Mouse (Mus musculus) small intestine, adult 2 months (tissue): Measurements from ENCODE around the gene Prkg2. TPM values are rescaled to one million over a fixed set of nuclear protein-coding genes. Genes with fewer than 3 reads are reported as not detected.

Source experiments
- H3K27ac ChIP-seq: fragments of 200-500 bp; 2 replicates; pipeline ENCODE4 v1.5.1; 2012; ENCODE audit warnings: low read depth, low read length, control low read depth, inconsistent platforms; ENCODE audit not compliant: insufficient read depth
- H3K27me3 ChIP-seq: fragments of 200-500 bp; 2 replicates; pipeline ENCODE4 v1.6.1; 2012; ENCODE audit warnings: mild to moderate bottlenecking, moderate library complexity, low read length, inconsistent platforms; ENCODE audit not compliant: control insufficient read depth, insufficient read depth
- H3K36me3 ChIP-seq: fragments of 200-500 bp; 2 replicates; pipeline ENCODE4 v1.6.1; 2012; ENCODE audit warnings: mild to moderate bottlenecking, low read length, control low read depth, inconsistent platforms; ENCODE audit not compliant: control insufficient read depth, insufficient read depth
- H3K4me1 ChIP-seq: fragments of 200-500 bp; 2 replicates; pipeline ENCODE4 v1.6.1; 2012; ENCODE audit warnings: low read length, inconsistent platforms, mixed read lengths; ENCODE audit not compliant: control insufficient read depth, insufficient read depth, insufficient read length
- H3K4me3 ChIP-seq: fragments of 200-500 bp; 2 replicates; pipeline ENCODE4 v1.5.1; 2012; ENCODE audit warnings: low read depth, mild to moderate bottlenecking, control low read depth, inconsistent platforms, low read length, moderate library complexity
- CTCF ChIP-seq: fragments of 200-500 bp; IDR thresholded peaks from 2 replicates; pipeline ENCODE4 v1.5.1; 2012; ENCODE audit warnings: low read depth, mild to moderate bottlenecking, control low read depth, inconsistent platforms, low read length, moderate library complexity, mixed read lengths; ENCODE audit not compliant: insufficient replicate concordance, insufficient read length; ENCODE audit errors: extremely low read depth
- POLR2A ChIP-seq: fragments of 200-500 bp; IDR thresholded peaks from 2 replicates; pipeline ENCODE4 v1.6.1; 2012; ENCODE audit warnings: low read depth, mild to moderate bottlenecking, control low read depth, inconsistent platforms, low read length, moderate library complexity
- WGBS: fragments of 180-500 bp; shearing (Covaris S2); methylation state at CpG from one replicate; pipeline ENCODE4 v1.1.7; 2018; 5-methylcytosine and 5-hydroxymethylcytosine counted together
- polyA plus RNA-seq: library from polyadenylated mRNA; depleted of rRNA; stranded (reverse); fragments of >200 nt; gene quantifications from 2 replicates; pipeline ENCODE4 v1.2.3, GENCODE M21; 2012; rRNA removed

Prkg2 gene
- 3.7 and 8.2 TPM in 2 replicates for polyA plus RNA-seq

GRCm38 (mm10) chr5:99036596-99037441 lies at the start of gene Prkg2:
Gene Prkg2 (minus strand): TSS chr5:99037351.
- H3K36me3 ChIP-seq, result 0 out of 2 replicates have a peak, but pooled peaks cover 1% of the 10 kb centered on the region
- WGBS, result under 1% methylated on average over 93 of the region's 94 CpGs
- H3K27me3 ChIP-seq, result no peaks in the 10 kb centered on the region

GRCm38 (mm10) chr5:99083955-99084354 lies 46.8 kb upstream of the Prkg2 start:
- H3K36me3 ChIP-seq, result no peaks in the 10 kb centered on the region
- WGBS, result 13% methylated on average over 5 of the region's 5 CpGs
- H3K27me3 ChIP-seq, result no peaks in the 10 kb centered on the region
- H3K4me3 ChIP-seq, result no peak overlapping the region
- peaks cover 7% of the 10 kb centered on the region; the same call in 1 of the 2 replicates for H3K4me1 ChIP-seq
- TF ChIP-seq POLR2A (no peak), CTCF (no peak)
- no peak overlapping the region for H3K27ac ChIP-seq

More at GRCm38 (mm10) chr5:99036596-99037441, at the start of gene Prkg2:
- H3K4me1 ChIP-seq, result peaks cover 14% of the 10 kb centered on the region; the same call in 1 of the 2 replicates
- peak within 1 kb of the TSS; percentile 85 for H3K27ac ChIP-seq
- TF ChIP-seq POLR2A (no peak), CTCF (no peak)
- H3K4me3 ChIP-seq, result peak within 1 kb of the TSS; percentile 89

DNA sequence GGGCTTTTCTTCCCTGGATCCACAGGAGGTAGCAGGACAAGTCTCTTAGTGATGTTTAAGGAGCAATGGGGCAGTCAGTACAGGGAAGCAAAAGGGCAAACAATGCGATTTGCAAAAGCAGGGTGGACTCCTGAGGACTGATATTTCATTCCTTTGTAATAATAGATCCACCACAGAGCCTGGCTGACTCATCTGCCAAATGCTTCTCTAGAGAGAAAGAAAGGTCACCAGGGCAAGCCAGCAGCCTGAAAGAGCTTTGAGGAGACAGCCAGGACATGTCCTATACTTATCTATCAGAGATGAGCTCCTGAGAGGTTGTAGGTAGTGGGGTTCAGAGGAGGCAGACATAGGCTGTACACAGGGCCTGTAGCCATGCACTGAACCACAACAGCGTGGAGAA lies 41.2 kb upstream of the Prkg2 start:
- TF ChIP-seq CTCF (no peak), POLR2A (no peak)
- Histone ChIP-seq H3K27me3 (no peaks in the 10 kb centered on the region), H3K27ac (no peak overlapping the region), H3K36me3 (no peaks in the 10 kb centered on the region), H3K4me1 (peaks cover 8% of the 10 kb centered on the region; the same call in 1 of the 2 replicates), H3K4me3 (no peak overlapping the region)
- WGBS, result 78% methylated on average over 2 of the region's 2 CpGs

DNA sequence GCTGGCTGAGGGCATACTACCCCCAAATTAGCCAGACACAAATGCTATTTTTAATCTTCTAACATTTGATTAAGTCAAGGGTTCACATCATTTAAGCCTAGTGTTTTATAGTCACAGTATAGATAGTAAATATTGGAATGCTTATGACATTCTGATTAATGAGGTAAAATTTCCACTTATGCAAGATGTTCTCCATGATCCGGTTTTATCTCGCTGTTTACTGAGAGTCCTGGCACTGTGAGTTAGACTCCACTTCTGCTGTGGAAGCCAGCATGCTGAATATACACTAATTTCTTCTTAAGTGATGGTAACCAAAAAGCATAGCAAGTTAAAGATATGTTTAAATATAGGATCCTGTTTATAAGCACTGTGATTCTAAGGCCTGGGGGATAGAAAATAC lies 31.2 kb upstream of the Prkg2 start:
- Histone ChIP-seq H3K27me3 (no peaks in the 10 kb centered on the region), H3K4me1 (peaks cover 7% of the 10 kb centered on the region; the same call in 1 of the 2 replicates), H3K27ac (no peak overlapping the region), H3K36me3 (no peaks in the 10 kb centered on the region), H3K4me3 (no peak overlapping the region)
- TF ChIP-seq POLR2A, result no peak
- no peak for TF ChIP-seq CTCF
- 78% methylated on average over 2 of the region's 2 CpGs for WGBS

- no peak for TF ChIP-seq CTCF
- no peak for TF ChIP-seq POLR2A
- Histone ChIP-seq H3K4me1 (peaks cover 8% of the 10 kb centered on the region; the same call in 1 of the 2 replicates), H3K36me3 (no peaks in the 10 kb centered on the region), H3K27me3 (no peaks in the 10 kb centered on the region), H3K4me3 (no peak overlapping the region), H3K27ac (peak overlapping the region; percentile 55; the same call in 1 of the 2 replicates)
These were observed 25.4 kb upstream of the Prkg2 start for GRCm38 (mm10) chr5:99062582-99062981.

- H3K4me1 ChIP-seq, result peaks cover 14% of the 10 kb centered on the region; the same call in 1 of the 2 replicates
- H3K27ac ChIP-seq, result peak overlapping the region; percentile 86
- H3K4me3 ChIP-seq, result no peak overlapping the region
- 0 out of 2 replicates have a peak, but pooled peaks cover 1% of the 10 kb centered on the region for H3K36me3 ChIP-seq
- no peaks in the 10 kb centered on the region for H3K27me3 ChIP-seq
- no peak for TF ChIP-seq CTCF
- TF ChIP-seq POLR2A, result no peak
- 38% methylated on average over 6 of the region's 6 CpGs for WGBS
These were observed 1.9 kb upstream of the Prkg2 start for GRCm38 (mm10) chr5:99039021-99039420.

DNA sequence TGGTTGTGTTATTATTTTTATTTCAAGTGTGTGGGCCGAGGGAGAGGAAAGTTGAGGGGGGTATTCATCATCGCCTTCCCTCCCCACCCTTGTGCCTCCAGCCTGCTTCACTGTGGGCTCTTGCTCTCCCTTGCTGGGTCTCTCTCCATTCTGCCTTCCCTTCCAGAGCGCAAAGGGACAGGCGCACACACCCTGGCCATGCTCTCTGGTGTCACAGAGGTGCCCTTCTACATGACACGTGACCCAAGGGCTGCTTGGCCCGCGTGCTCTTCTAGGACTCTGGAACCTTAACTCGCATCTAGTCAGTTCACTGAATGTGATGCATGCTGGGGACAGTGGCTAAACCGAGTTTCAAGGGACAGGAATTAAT lies 276 bp upstream of the Prkg2 start:
- Histone ChIP-seq H3K36me3 (0 out of 2 replicates have a peak, but pooled peaks cover 1% of the 10 kb centered on the region), H3K4me1 (peaks cover 14% of the 10 kb centered on the region; the same call in 1 of the 2 replicates), H3K27me3 (no peaks in the 10 kb centered on the region), H3K27ac (peak overlapping the region; percentile 85), H3K4me3 (peak overlapping the region; percentile 89)
- 7% methylated on average over 9 of the region's 9 CpGs for WGBS
- TF ChIP-seq CTCF (no peak), POLR2A (no peak)
